Mouse (Mus musculus): ENCODE results near the gene Synj2.

- TF ChIP-seq CTCF (IDR thresholded peaks at IDR 0.05; ENCODE audit: low read depth, low read length) (no peak), POLR2A (IDR thresholded peaks at IDR 0.05; ENCODE audit: borderline replicate concordance, low read depth, low read length) (no peak)
Measured at GRCm38 (mm10) chr17:5934554-5935324, 6.3 kb upstream of the Synj2 start.
